Mouse (Mus musculus) megakaryocyte-erythroid progenitor cell, adult 5 weeks (primary cell): ENCODE measurements around the gene Fmnl3. TPM values are rescaled to one million over a fixed set of nuclear protein-coding genes. Genes with fewer than 3 reads are reported as not detected.

Experiments
- polyA plus RNA-seq: library from polyadenylated mRNA; stranded (reverse); fragments of >175 nt; gene quantifications from 2 replicates; pipeline ENCODE4 v1.2.3, GENCODE M21; 2012

Gene Fmnl3
- polyA plus RNA-seq = 19.8 and 21.7 TPM in 2 replicates

GRCm38 (mm10) chr15:99370259-99370691 lies at the start of gene Fmnl3:
Fmnl3 (minus strand) TSS chr15:99370482.

GRCm38 (mm10) chr15:99392486-99393385 lies 22.5 kb upstream of the Fmnl3 start, which contains the start of gene Tmbim6:
Tmbim6 (plus strand) TSS chr15:99392882.

GRCm38 (mm10) chr15:99295484-99295981 lies 74.7 kb downstream of the Fmnl3 start, which contains the start of gene Fam186b:
Fam186b (minus strand) TSS chr15:99295888.

GRCm38 (mm10) chr15:99294813-99295374 lies 75.4 kb downstream of the Fmnl3 start, which contains the start of gene Prpf40b:
Prpf40b (plus strand) TSS chr15:99295087.

Other genes starting within 250 kb of the Fmnl3 start
- 0.12 and 0.16 TPM in 2 replicates for gene Spats2, start 244.6 kb downstream of the Fmnl3 start, polyA plus RNA-seq
- not detected in 2 replicates for gene Kcnh3, start 145.6 kb downstream of the Fmnl3 start, polyA plus RNA-seq
- 101 and 104 TPM in 2 replicates for gene Mcrs1, start 118.5 kb downstream of the Fmnl3 start, polyA plus RNA-seq
- gene Prpf40b, start 75.4 kb downstream of the Fmnl3 start, polyA plus RNA-seq = 36.6 and 37.4 TPM in 2 replicates
- not detected in 2 replicates for gene Fam186b, start 74.6 kb downstream of the Fmnl3 start, polyA plus RNA-seq
- 291 and 305 TPM in 2 replicates for gene Tmbim6, start 22.4 kb upstream of the Fmnl3 start, polyA plus RNA-seq
- 26.8 and 31.6 TPM in 2 replicates for gene Nckap5l, start 87.3 kb upstream of the Fmnl3 start, polyA plus RNA-seq
- 2.7 and 5.4 TPM in 2 replicates for gene Bcdin3d, start 104.2 kb upstream of the Fmnl3 start, polyA plus RNA-seq
- gene Faim2, start 157.7 kb upstream of the Fmnl3 start, polyA plus RNA-seq = 0.40 and 0.65 TPM in 2 replicates
- not detected in 2 replicates for gene Aqp2, start 208.6 kb upstream of the Fmnl3 start, polyA plus RNA-seq
- gene Aqp5, start 220.3 kb upstream of the Fmnl3 start, polyA plus RNA-seq = not detected in 2 replicates
- gene Aqp6, start 230.9 kb upstream of the Fmnl3 start, polyA plus RNA-seq = not detected in 2 replicates